Comparison of ENCODE assay signal across 8 mouse cellular contexts in the genomic region with DNA sequence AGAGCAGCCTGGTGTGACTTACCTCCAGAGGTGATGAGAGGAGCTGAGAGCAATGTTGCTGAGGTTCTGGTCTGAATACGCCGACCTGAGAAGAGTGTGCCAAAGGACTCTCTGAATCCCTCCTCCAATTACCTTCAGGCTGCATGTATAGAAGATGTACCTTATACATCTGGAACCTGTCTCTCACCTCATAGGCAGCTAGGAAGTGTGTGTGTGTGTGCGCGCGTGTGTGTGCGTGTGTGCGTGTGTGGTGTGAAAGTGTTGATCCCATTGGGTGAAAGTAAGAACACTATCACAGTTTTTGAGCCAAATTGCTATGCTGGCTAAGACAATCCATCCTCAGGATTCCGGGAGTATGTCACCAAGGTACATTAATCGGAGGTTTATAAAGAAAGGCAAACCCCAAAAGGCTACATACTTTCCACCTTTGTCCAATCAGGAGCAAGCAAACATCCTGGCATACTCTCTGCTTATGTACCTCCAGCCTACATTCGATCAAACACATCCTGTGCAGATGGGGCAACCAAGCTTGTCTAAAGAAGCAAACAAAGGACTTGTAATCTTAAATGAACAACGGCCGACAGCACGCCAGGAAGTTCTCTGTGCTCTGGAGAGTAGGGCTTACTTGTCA. TPM values are rescaled to one million over a fixed set of nuclear protein-coding genes. Genes with fewer than 3 reads are reported as not detected.
DNase-seq lines count a peak whose midpoint lies in the region; ATAC-seq and TF ChIP-seq lines count a peak whose summit lies in the region.

Gene Pecam1 (minus strand): TSS at position 508 of the 631 bp plus-strand sequence.

- no peak within 1 kb of the TSS for H3K27ac ChIP-seq in ES-E14 (ENCODE audit: insufficient read depth, low read depth, low read length, poor library complexity, severe bottlenecking)
- no peak within 1 kb of the TSS for H3K27ac ChIP-seq in forebrain, postnatal 0 days (ENCODE audit: low read depth, low read length)
- H3K27ac ChIP-seq in hindbrain, embryonic 13.5 days = no peak within 1 kb of the TSS
- no peak within 1 kb of the TSS for H3K27ac ChIP-seq in liver, embryonic 14.5 days

- TF ChIP-seq CTCF in forebrain, postnatal 0 days (IDR thresholded peaks at IDR 0.05; ENCODE audit: low read depth) = no peak
- no peak for TF ChIP-seq CTCF in liver, embryonic 14.5 days (IDR thresholded peaks at IDR 0.05; ENCODE audit: low read depth)

- ATAC-seq in forebrain, postnatal 0 days = no peak
- no peak for ATAC-seq in hindbrain, embryonic 13.5 days (ENCODE audit: low FRiP score)
- ATAC-seq in liver, embryonic 14.5 days (ENCODE audit: insufficient read depth) = no peak

- in situ Hi-C loops in ES-E14 (cut with MboI; ENCODE audit: low sequenced_read_pairs in 2 of 2, unreplicated experiment in 2 of 2) = loop anchor here in 1 of 2 experiments (10.0 kb wide), 1 partner anchor 235 kb away; no protein-coding TSS in a partner anchor

- H3K4me1 ChIP-seq in ES-E14 (ENCODE audit: control insufficient read depth in 2 of 2, insufficient read depth in 2 of 2, low read length in 2 of 2, poor library complexity in 1 of 2) = no peaks in the 10 kb centered on the region
- H3K4me1 ChIP-seq in forebrain, postnatal 0 days (ENCODE audit: insufficient read depth) = no peaks in the 10 kb centered on the region
- no peaks in the 10 kb centered on the region for H3K4me1 ChIP-seq in hindbrain, embryonic 13.5 days (replicated peaks)
- H3K4me1 ChIP-seq in liver, embryonic 14.5 days (replicated peaks; ENCODE audit: control insufficient read depth in 2 of 2, insufficient read depth in 2 of 2, low read length in 1 of 2) = peaks cover 0 to 9% of the 10 kb centered on the region in 2 experiments; a peak in 2 of 4 replicates

- WGBS in forebrain, postnatal 0 days = 84% methylated on average over 13 of the region's 13 CpGs
- WGBS in hindbrain, embryonic 13.5 days = 86% methylated on average over 13 of the region's 13 CpGs
- 44% methylated on average over 13 of the region's 13 CpGs for WGBS in liver, embryonic 14.5 days (ENCODE audit: insufficient replicate concordance)

- no peak within 1 kb of the TSS for H3K9ac ChIP-seq in ES-E14 (ENCODE audit: insufficient read depth, low read depth, low read length, poor library complexity, severe bottlenecking)
- no peak within 1 kb of the TSS for H3K9ac ChIP-seq in forebrain, postnatal 0 days
- H3K9ac ChIP-seq in hindbrain, embryonic 13.5 days = no peak within 1 kb of the TSS
- H3K9ac ChIP-seq in liver, embryonic 14.5 days (replicated peaks) = no peak within 1 kb of the TSS

- no peaks in the 10 kb centered on the region for H3K27me3 ChIP-seq in forebrain, postnatal 0 days (ENCODE audit: insufficient read depth, low read length)
- no peaks in the 10 kb centered on the region for H3K27me3 ChIP-seq in hindbrain, embryonic 13.5 days
- H3K27me3 ChIP-seq in liver, embryonic 14.5 days (ENCODE audit: control insufficient read depth, insufficient read depth, low read length) = no peaks in the 10 kb centered on the region; the same call in 1 of the 2 replicates

- no peaks in the 10 kb centered on the region; the same call in 1 of the 2 replicates for H3K9me3 ChIP-seq in ES-E14 (ENCODE audit: control insufficient read depth, insufficient read depth, low read depth, low read length)
- H3K9me3 ChIP-seq in forebrain, postnatal 0 days (ENCODE audit: low read length) = no peaks in the 10 kb centered on the region
- no peaks in the 10 kb centered on the region; the same call in 1 of the 2 replicates for H3K9me3 ChIP-seq in hindbrain, embryonic 13.5 days
- no peaks in the 10 kb centered on the region for H3K9me3 ChIP-seq in liver, embryonic 14.5 days (ENCODE audit: control insufficient read depth, low read length)

- H3K4me3 ChIP-seq in ES-E14 (ENCODE audit: insufficient read depth in 1 of 2, low read depth in 1 of 2, low read length in 2 of 2, poor library complexity in 1 of 2, severe bottlenecking in 1 of 2) = no peak within 1 kb of the TSS
- no peak within 1 kb of the TSS for H3K4me3 ChIP-seq in forebrain, postnatal 0 days (ENCODE audit: low read depth, low read length)
- no peak within 1 kb of the TSS for H3K4me3 ChIP-seq in hindbrain, embryonic 13.5 days
- H3K4me3 ChIP-seq in liver, embryonic 14.5 days (ENCODE audit: insufficient read depth in 1 of 2, low read depth in 2 of 2, low read length in 2 of 2) = peak within 1 kb of the TSS in 1 of 2 experiments; percentile 35; a peak in 2 of 4 replicates

- DNase-seq in 416B (ENCODE audit: low read depth) (peak; percentile 80), ES-E14 (ENCODE audit: low read depth, low spot score) (no peak)
- DNase-seq in forebrain, postnatal 0 days = no peak
- DNase-seq in liver, embryonic 14.5 days (ENCODE audit: low read depth in 3 of 3, low spot score in 3 of 3) = no peak
- peak; percentile 79 to 85 for DNase-seq in spleen, postnatal 36 days (ENCODE audit: low spot score in 2 of 2)
- no peak for DNase-seq in right cerebral cortex, postnatal 36 days (ENCODE audit: low spot score in 2 of 2)
- no peak for DNase-seq in urinary bladder, postnatal 4 days (ENCODE audit: low spot score in 2 of 2)

- no peaks in the 10 kb centered on the region for H3K36me3 ChIP-seq in ES-E14 (ENCODE audit: control insufficient read depth, insufficient read depth, low read length, poor library complexity, severe bottlenecking)
- no peaks in the 10 kb centered on the region for H3K36me3 ChIP-seq in forebrain, postnatal 0 days (ENCODE audit: insufficient read depth)
- no peaks in the 10 kb centered on the region for H3K36me3 ChIP-seq in hindbrain, embryonic 13.5 days
- H3K36me3 ChIP-seq in liver, embryonic 14.5 days (replicated peaks; ENCODE audit: control insufficient read depth, insufficient read depth, low read depth) = no peaks in the 10 kb centered on the region

- no peak within 1 kb of the TSS for H3K4me2 ChIP-seq in forebrain, postnatal 0 days (ENCODE audit: low read depth)
- no peak within 1 kb of the TSS for H3K4me2 ChIP-seq in hindbrain, embryonic 13.5 days
- H3K4me2 ChIP-seq in liver, embryonic 14.5 days (ENCODE audit: low read depth) = peak within 1 kb of the TSS; percentile 31; the same call in 1 of the 2 replicates

- TF ChIP-seq EP300 in liver, embryonic 14.5 days (IDR thresholded peaks at IDR 0.05; ENCODE audit: low read depth) = no peak

TF ChIP-seq in ES-E14, 5 proteins besides CTCF, POLR2A, EP300 and RAD21:
- no peak for TF ChIP-seq MAFK (IDR thresholded peaks at IDR 0.05; ENCODE audit: insufficient read depth, low read depth, low read length)
- no peak for TF ChIP-seq ZNF384 (IDR thresholded peaks at IDR 0.05; ENCODE audit: low read depth, low read length)
- TF ChIP-seq HCFC1 (IDR thresholded peaks at IDR 0.05; ENCODE audit: borderline replicate concordance, insufficient read depth, low read length) = no peak
- TF ChIP-seq CHD2 (IDR thresholded peaks at IDR 0.05; ENCODE audit: low read depth, low read length) = no peak
- TF ChIP-seq ZC3H11A (IDR thresholded peaks at IDR 0.05; ENCODE audit: borderline replicate concordance, low read depth, low read length) = no peak

RNA-seq across cellular contexts. Expression of gene Pecam1, which starts in this region (rescaled TPM):
- 83.9 and 117 TPM in 2 replicates for total RNA-seq in ES-E14 (2012; rRNA removed)
- 14.4 and 22.4 TPM in 2 replicates for total RNA-seq in forebrain, postnatal 0 days (2014; rRNA removed)
- 10.6 and 11.4 TPM in 2 replicates for polyA plus RNA-seq in forebrain, postnatal 0 days (2015; fragmentation: Nextera tagmentation; extraction: Ambion mirVana)
- polyA plus RNA-seq in hindbrain, embryonic 13.5 days (2015; fragmentation: Nextera tagmentation; extraction: Ambion mirVana) = 17.4 and 17.6 TPM in 2 replicates
- polyA plus RNA-seq in liver, embryonic 14.5 days (2012; rRNA removed) = 4.6 and 6.3 TPM in 2 replicates
- 5.5 and 6.1 TPM in 2 replicates for polyA plus RNA-seq in liver, embryonic 14.5 days (2014; fragmentation: Nextera tagmentation; extraction: Ambion mirVana)

Comparison
In these comparisons a context has a peak if more than half of its experiments do, and no peak if none do; other contexts are left out.
1. DNase-seq: peak in 416B (single experiment) and spleen, postnatal 36 days (2 of 2); none in ES-E14 (single experiment), forebrain, postnatal 0 days (single experiment), liver, embryonic 14.5 days (0 of 3), right cerebral cortex, postnatal 36 days (0 of 2) and urinary bladder, postnatal 4 days (0 of 2).